Mouse (Mus musculus) megakaryocyte, embryonic 14.5 days (primary cell): ENCODE measurements around the gene Il34.

Source experiments
- FLI1 ChIP-seq: IDR thresholded peaks from 2 replicates; pipeline ENCODE4 v1.6.1; 2012; ENCODE audit warnings: low read length, inconsistent platforms, mixed read lengths
- GATA1 ChIP-seq: IDR thresholded peaks from 3 replicates; pipeline ENCODE4 v1.6.1; 2012; ENCODE audit warnings: mixed read lengths, low read length, inconsistent platforms, borderline replicate concordance

DNA sequence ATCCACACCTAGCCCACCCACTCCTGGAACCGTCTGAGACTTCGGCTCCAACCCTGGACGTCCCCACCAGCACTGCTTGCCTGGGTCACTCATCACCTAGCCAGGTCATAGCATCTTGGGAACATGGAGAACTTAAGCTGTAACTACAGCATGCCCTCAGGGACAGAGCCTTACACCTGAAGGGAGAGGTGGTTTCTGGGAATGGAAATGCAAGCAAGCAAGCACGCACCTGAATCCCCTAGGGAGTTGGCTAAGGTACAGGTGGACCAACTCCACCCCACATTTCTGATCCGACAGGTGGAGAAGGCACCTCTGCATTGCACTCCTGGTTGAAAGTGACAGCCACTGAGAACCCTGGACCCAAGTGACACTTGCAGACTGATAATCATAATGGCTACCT lies 54.2 kb downstream of the Il34 start:
- no peak for TF ChIP-seq FLI1
- no peak for TF ChIP-seq GATA1
